Mouse (Mus musculus) liver, adult 2 months (tissue): ENCODE results near the gene Ccdc141.

ENCODE experiments used
- CTCF ChIP-seq: fragments of 200-500 bp; IDR thresholded peaks from 2 replicates; pipeline ENCODE4 v1.5.1; 2011; ENCODE audit warnings: low read depth, low read length, control low read depth
- POLR2A ChIP-seq: fragments of 200-500 bp; IDR thresholded peaks from 2 replicates; pipeline ENCODE4 v1.6.1; 2011; ENCODE audit warnings: low read length, control low read depth; ENCODE audit not compliant: insufficient read depth; ENCODE audit errors: extremely low read depth

- TF ChIP-seq CTCF (no peak), POLR2A (no peak)
These were observed 12.0 kb upstream of the Ccdc141 start for GRCm38 (mm10) chr2:77182271-77182995.
